Mouse (Mus musculus): ENCODE measurements around the gene Slc34a2. TPM values are rescaled to one million over a fixed set of nuclear protein-coding genes. Genes with fewer than 3 reads are reported as not detected.

Slc34a2 gene
- total and polyA plus RNA-seq, 2 experiments from 2014 or later = 0.10 TPM; not detected in 1

- WGBS = 74% methylated on average over 3 of the region's 3 CpGs
These were observed 53.5 kb downstream of the Slc34a2 start for GRCm38 (mm10) chr5:53091331-53091730.

GRCm38 (mm10) chr5:53101848-53102473 is 64.1 kb downstream of the Slc34a2 start:
- Histone ChIP-seq H3K4me1 (ENCODE audit: insufficient read depth) (no peaks in the 10 kb centered on the region), H3K4me3 (ENCODE audit: low read depth, low read length) (no peak overlapping the region), H3K27ac (ENCODE audit: low read depth, low read length) (no peak overlapping the region), H3K9me3 (ENCODE audit: low read length) (no peaks in the 10 kb centered on the region), H3K4me2 (ENCODE audit: low read depth) (no peak overlapping the region), H3K27me3 (ENCODE audit: insufficient read depth, low read length) (no peaks in the 10 kb centered on the region), H3K9ac (no peak overlapping the region), H3K36me3 (ENCODE audit: insufficient read depth) (no peaks in the 10 kb centered on the region)
- ATAC-seq = no peak
- DNase-seq = no peak
- 85% methylated on average over 12 of the region's 12 CpGs for WGBS
- TF ChIP-seq CTCF (IDR thresholded peaks at IDR 0.05; ENCODE audit: low read depth) = no peak

More at GRCm38 (mm10) chr5:53091331-53091730, 53.5 kb downstream of the Slc34a2 start:
- H3K9ac ChIP-seq = no peak overlapping the region
- H3K4me3 ChIP-seq (ENCODE audit: low read depth, low read length) = no peak overlapping the region
- no peak overlapping the region for H3K27ac ChIP-seq (ENCODE audit: low read depth, low read length)
- H3K36me3 ChIP-seq (ENCODE audit: insufficient read depth) = no peaks in the 10 kb centered on the region
- H3K9me3 ChIP-seq (ENCODE audit: low read length) = no peaks in the 10 kb centered on the region
- H3K27me3 ChIP-seq (ENCODE audit: insufficient read depth, low read length) = no peaks in the 10 kb centered on the region
- no peak overlapping the region for H3K4me2 ChIP-seq (ENCODE audit: low read depth)
- no peak for TF ChIP-seq CTCF (IDR thresholded peaks at IDR 0.05; ENCODE audit: low read depth)
- H3K4me1 ChIP-seq (ENCODE audit: insufficient read depth) = no peaks in the 10 kb centered on the region
- DNase-seq (no peak), ATAC-seq (no peak)

GRCm38 (mm10) chr5:53104177-53104855 is 66.4 kb downstream of the Slc34a2 start:
- H3K9ac ChIP-seq = no peak overlapping the region
- no peaks in the 10 kb centered on the region for H3K4me1 ChIP-seq (ENCODE audit: insufficient read depth)
- DNase-seq = no peak
- H3K27me3 ChIP-seq (ENCODE audit: insufficient read depth, low read length) = no peaks in the 10 kb centered on the region
- ATAC-seq = no peak
- no peak overlapping the region for H3K4me2 ChIP-seq (ENCODE audit: low read depth)
- no peak for TF ChIP-seq CTCF (IDR thresholded peaks at IDR 0.05; ENCODE audit: low read depth)
- H3K4me3 ChIP-seq (ENCODE audit: low read depth, low read length) = no peak overlapping the region
- H3K36me3 ChIP-seq (ENCODE audit: insufficient read depth) = no peaks in the 10 kb centered on the region; the same call in 1 of the 2 replicates
- WGBS = 84% methylated on average over 13 of the region's 13 CpGs
- H3K9me3 ChIP-seq (ENCODE audit: low read length) = no peaks in the 10 kb centered on the region
- H3K27ac ChIP-seq (ENCODE audit: low read depth, low read length) = no peak overlapping the region

GRCm38 (mm10) chr5:53105716-53106115 is 67.8 kb downstream of the Slc34a2 start:
- Histone ChIP-seq H3K27me3 (ENCODE audit: insufficient read depth, low read length) (no peaks in the 10 kb centered on the region), H3K9me3 (ENCODE audit: low read length) (no peaks in the 10 kb centered on the region), H3K36me3 (ENCODE audit: insufficient read depth) (no peaks in the 10 kb centered on the region; the same call in 1 of the 2 replicates), H3K4me3 (ENCODE audit: low read depth, low read length) (no peak overlapping the region), H3K4me1 (ENCODE audit: insufficient read depth) (no peaks in the 10 kb centered on the region), H3K27ac (ENCODE audit: low read depth, low read length) (no peak overlapping the region), H3K4me2 (ENCODE audit: low read depth) (no peak overlapping the region), H3K9ac (no peak overlapping the region)
- DNase-seq = peak; percentile 42
- ATAC-seq = peak; percentile 21; the same call in 1 of the 2 replicates
- no peak for TF ChIP-seq CTCF (IDR thresholded peaks at IDR 0.05; ENCODE audit: low read depth)
- WGBS = 67% methylated on average over 8 of the region's 8 CpGs

- no peak overlapping the region for H3K4me3 ChIP-seq (ENCODE audit: low read depth, low read length)
- ATAC-seq (no peak), DNase-seq (no peak)
- no peak overlapping the region for H3K27ac ChIP-seq (ENCODE audit: low read depth, low read length)
- no peak overlapping the region for H3K4me2 ChIP-seq (ENCODE audit: low read depth)
- no peak for TF ChIP-seq CTCF (IDR thresholded peaks at IDR 0.05; ENCODE audit: low read depth)
- no peaks in the 10 kb centered on the region for H3K4me1 ChIP-seq (ENCODE audit: insufficient read depth)
- H3K27me3 ChIP-seq (ENCODE audit: insufficient read depth, low read length) = no peaks in the 10 kb centered on the region
- H3K9me3 ChIP-seq (ENCODE audit: low read length) = no peaks in the 10 kb centered on the region
- 71% methylated on average over 4 of the region's 4 CpGs for WGBS
- H3K9ac ChIP-seq = no peak overlapping the region
- no peaks in the 10 kb centered on the region; the same call in 1 of the 2 replicates for H3K36me3 ChIP-seq (ENCODE audit: insufficient read depth)
These were observed 68.2 kb downstream of the Slc34a2 start for GRCm38 (mm10) chr5:53106125-53106524.

- DNase-seq (no peak), ATAC-seq (no peak)
- no peak overlapping the region for H3K4me3 ChIP-seq (ENCODE audit: low read depth, low read length)
- no peak overlapping the region for H3K27ac ChIP-seq (ENCODE audit: low read depth, low read length)
- H3K27me3 ChIP-seq (ENCODE audit: insufficient read depth, low read length) = no peaks in the 10 kb centered on the region
- no peaks in the 10 kb centered on the region for H3K4me1 ChIP-seq (ENCODE audit: insufficient read depth)
- H3K4me2 ChIP-seq (ENCODE audit: low read depth) = no peak overlapping the region
- no peak for TF ChIP-seq CTCF (IDR thresholded peaks at IDR 0.05; ENCODE audit: low read depth)
- WGBS = 66% methylated on average over 4 of the region's 4 CpGs
- no peaks in the 10 kb centered on the region for H3K9me3 ChIP-seq (ENCODE audit: low read length)
- no peak overlapping the region for H3K9ac ChIP-seq
- H3K36me3 ChIP-seq (ENCODE audit: insufficient read depth) = no peaks in the 10 kb centered on the region; the same call in 1 of the 2 replicates
These were observed 68.8 kb downstream of the Slc34a2 start for GRCm38 (mm10) chr5:53106731-53107130.

- no peaks in the 10 kb centered on the region for H3K9me3 ChIP-seq (ENCODE audit: low read length)
- DNase-seq = no peak
These were observed 70.1 kb downstream of the Slc34a2 start for GRCm38 (mm10) chr5:53108026-53108425.

More at GRCm38 (mm10) chr5:53108026-53108425, 70.1 kb downstream of the Slc34a2 start:
- no peaks in the 10 kb centered on the region for H3K4me1 ChIP-seq (ENCODE audit: insufficient read depth)
- no peak for TF ChIP-seq CTCF (IDR thresholded peaks at IDR 0.05; ENCODE audit: low read depth)
- WGBS = 79% methylated on average over 9 of the region's 9 CpGs
- no peak for ATAC-seq
- no peak overlapping the region for H3K4me3 ChIP-seq (ENCODE audit: low read depth, low read length)
- no peaks in the 10 kb centered on the region; the same call in 1 of the 2 replicates for H3K36me3 ChIP-seq (ENCODE audit: insufficient read depth)
- H3K9ac ChIP-seq = no peak overlapping the region
- no peak overlapping the region for H3K4me2 ChIP-seq (ENCODE audit: low read depth)
- H3K27ac ChIP-seq (ENCODE audit: low read depth, low read length) = no peak overlapping the region
- no peaks in the 10 kb centered on the region for H3K27me3 ChIP-seq (ENCODE audit: insufficient read depth, low read length)
